In genomic region chr10:75772795-75773664, GRCm38 (mm10) we compare ENCODE assay signal across 8 mouse cellular contexts. TPM values are rescaled to one million over a fixed set of nuclear protein-coding genes. Genes with fewer than 3 reads are reported as not detected.
DNase-seq lines count a peak whose midpoint lies in the region; ATAC-seq lines count a peak whose summit lies in the region.

Gene Ddt, minus strand, starts transcription at chr10:75773414.

- H3K4me1 ChIP-seq in hindbrain, embryonic 12.5 days, result peaks cover 8% of the 10 kb centered on the region

- peak within 1 kb of the TSS; percentile 62 for H3K27ac ChIP-seq in hindbrain, embryonic 12.5 days

- H3K9ac ChIP-seq in hindbrain, embryonic 12.5 days, result peak within 1 kb of the TSS; percentile 68

- ATAC-seq in hindbrain, embryonic 12.5 days (ENCODE audit: low FRiP score), result peak; percentile 96

- WGBS in hindbrain, embryonic 12.5 days, result under 1% methylated on average over 47 of the region's 47 CpGs

- DNase-seq in NIH3T3 (ENCODE audit: low read depth), result peak; percentile 92
- peak; percentile 93 to 95 for DNase-seq in cerebellum, postnatal 10 days
- DNase-seq in frontal cortex, postnatal 10 days (ENCODE audit: low spot score in 2 of 2), result peak; percentile 73 to 76
- DNase-seq in layer of hippocampus, postnatal 25 days (ENCODE audit: extremely low spot score in 1 of 2, low spot score in 1 of 2), result peak; percentile 55 to 71
- peak; percentile 93 for DNase-seq in lung, postnatal 25 days (ENCODE audit: low spot score)
- peak; percentile 95 for DNase-seq in retina, postnatal 1 day
- peak; percentile 54 to 77 for DNase-seq in urinary bladder, adult 18-20 months (ENCODE audit: low spot score in 2 of 2)

- H3K4me2 ChIP-seq in hindbrain, embryonic 12.5 days (replicated peaks), result peak within 1 kb of the TSS; percentile 98

- H3K4me3 ChIP-seq in hindbrain, embryonic 12.5 days, result peak within 1 kb of the TSS; percentile 59

- H3K27me3 ChIP-seq in hindbrain, embryonic 12.5 days, result peaks cover 12% of the 10 kb centered on the region; the same call in 1 of the 2 replicates

- no peaks in the 10 kb centered on the region for H3K36me3 ChIP-seq in hindbrain, embryonic 12.5 days

- H3K9me3 ChIP-seq in hindbrain, embryonic 12.5 days (replicated peaks), result no peaks in the 10 kb centered on the region

RNA-seq across cellular contexts. Expression of gene Ddt, which starts in this region (rescaled TPM):
- polyA plus RNA-seq in hindbrain, embryonic 12.5 days (2016; fragmentation: Nextera tagmentation; extraction: Ambion mirVana), result 86.4 and 90.4 TPM in 2 replicates
- 10 to 100 TPM; 40.4 to 44.5 TPM for total RNA-seq in layer of hippocampus, postnatal 25 days (2021)

Comparison
In these comparisons a context has a peak if more than half of its experiments do, and no peak if none do; other contexts are left out.
1. Peak in every context shown above with its lines: DNase-seq, ATAC-seq, H3K4me3 ChIP-seq and H3K27ac ChIP-seq.